Mouse (Mus musculus) right cerebral cortex, postnatal 4 days (tissue): ENCODE results near the gene Kcp.
A peak's percentile ranks its signal among the peaks of the same experiment; 100 is the strongest.

Source experiments
- DNase-seq: peaks from one replicate; pipeline ENCODE4 v3.0.0-alpha.2; 2022

The Kcp gene

DNA sequence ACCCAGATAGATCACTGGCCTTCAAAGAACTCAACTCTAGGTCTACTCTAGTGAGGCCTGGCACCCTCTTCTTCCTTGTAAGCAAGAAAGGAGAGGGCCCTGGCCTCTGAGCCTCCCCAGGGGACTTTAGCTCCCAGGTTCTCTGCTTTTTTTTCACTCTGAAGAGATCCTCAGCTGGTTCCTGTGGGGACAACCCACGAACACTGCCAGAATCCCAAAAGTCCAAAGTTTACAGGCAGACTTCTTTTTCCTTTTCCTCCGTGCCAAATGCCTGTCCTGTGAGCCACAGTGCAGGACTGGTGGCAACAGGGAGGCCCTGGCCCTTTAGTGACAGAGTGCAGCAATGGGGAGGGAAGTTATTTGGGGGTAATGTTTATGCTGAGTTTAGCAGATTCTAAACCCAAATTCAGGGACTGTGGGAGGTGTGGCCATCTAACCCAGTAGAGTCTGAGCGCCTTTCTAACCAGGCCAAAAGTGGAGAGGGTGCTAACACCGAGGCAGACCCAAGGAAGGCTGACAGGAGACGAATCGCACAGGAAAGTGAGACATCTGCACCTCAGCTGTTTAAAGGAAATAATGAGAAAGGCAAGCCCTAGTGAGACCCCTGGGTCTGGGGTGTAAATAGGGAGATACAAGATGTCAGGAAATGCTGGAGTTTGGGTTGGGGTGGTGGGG, 15.0 kb upstream of the Kcp start:
- no peak for DNase-seq

DNA sequence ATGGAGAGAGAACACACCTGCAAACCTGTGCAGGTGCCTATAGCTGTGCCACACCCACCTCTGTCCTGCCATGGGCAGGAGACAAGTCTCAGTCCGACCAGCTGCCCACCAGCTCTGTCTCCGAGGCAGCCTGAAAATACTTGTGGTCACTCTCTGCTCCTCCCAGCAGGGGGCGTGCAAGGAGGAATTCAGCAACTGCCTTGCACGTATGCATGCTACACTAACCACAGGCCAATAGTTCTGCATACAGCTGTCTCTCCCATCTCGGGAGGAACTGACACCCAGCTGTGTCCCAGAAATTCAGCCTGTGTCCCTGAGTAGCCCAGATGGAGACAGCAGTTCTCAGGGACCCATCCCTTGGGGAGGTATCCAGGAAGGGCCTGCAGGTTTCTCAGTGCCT, 9.4 kb upstream of the Kcp start:
- peak; percentile 47 for DNase-seq

DNA sequence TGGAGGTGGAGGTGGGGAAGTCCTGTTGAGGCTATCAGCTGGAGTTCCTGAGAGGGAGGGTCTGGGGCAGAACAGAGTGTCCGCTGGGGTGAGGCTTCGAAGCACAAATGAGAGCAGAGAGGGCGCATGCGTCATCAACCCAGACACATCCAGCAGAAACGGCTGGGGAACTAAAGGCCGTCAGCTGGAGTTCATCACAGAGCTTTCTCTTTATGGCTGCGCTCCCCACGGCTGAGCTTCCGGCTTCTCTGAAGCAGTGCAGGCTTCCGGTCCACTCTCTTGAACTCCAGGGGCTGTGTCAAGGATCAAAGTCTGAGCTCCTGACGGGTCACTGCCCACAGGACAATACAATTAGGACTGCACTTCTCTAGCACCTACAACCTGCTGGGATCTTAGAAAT, 5.5 kb upstream of the Kcp start:
- no peak for DNase-seq

DNA sequence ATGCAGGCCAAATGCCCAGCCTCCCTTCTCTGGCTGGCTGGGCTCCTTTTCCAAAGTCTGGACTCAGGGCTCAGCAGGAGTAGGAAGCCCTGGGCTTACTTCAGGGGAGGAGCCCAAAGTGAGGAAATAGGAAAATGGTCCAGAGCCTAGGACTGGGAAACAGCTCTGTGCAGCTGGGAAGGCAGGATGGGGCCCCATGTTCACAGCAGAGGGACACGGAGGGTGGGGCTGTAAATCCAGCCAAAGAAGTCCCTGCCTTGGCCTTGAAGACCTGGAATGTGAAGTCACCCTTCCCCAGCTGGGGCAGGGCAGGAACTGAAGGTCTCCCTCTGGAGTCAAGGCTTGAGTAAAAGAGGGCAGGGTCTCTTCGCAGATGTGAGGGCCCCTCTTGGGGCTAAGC, 1.3 kb upstream of the Kcp start:
- no peak for DNase-seq

DNA sequence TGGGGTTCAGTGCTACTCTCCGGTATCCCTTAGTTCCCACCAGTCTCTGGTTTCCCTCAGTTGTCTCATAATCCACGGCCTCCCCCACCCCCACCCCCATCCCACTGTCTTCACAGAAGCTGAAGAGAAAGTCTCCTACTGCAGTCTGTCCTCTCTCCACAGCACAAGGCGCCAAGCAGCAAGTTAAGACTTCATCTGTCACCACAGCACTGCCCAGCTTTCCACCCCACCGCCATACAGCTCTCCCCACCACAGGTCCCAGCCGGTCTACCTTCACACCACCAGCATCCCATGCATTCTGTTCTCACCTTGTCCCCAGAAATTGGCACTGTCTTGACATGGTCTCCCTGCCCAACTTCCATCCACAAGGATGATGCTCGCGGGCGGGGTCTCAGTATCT, 918 bp downstream of the Kcp start:
- DNase-seq: no peak

DNA sequence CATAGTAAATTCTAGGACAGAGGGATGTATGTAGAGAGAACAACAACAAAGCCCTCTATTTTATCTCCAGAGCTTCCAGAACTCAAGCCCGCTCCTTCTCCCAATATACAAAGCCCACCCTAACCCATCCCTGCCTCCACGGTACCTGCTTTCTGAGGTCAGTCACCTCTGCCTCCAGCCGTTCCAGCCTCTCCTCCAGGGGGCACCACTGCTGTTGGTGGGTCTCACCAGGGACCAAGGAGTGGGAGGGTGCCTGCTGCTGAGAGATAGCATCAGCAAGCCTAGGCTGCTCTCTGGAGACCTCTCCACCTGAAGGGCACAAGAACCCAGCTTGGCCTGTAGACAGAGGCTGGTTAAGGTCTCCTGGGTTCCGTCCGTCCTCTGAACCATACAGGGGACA, 2.3 kb downstream of the Kcp start:
- no peak for DNase-seq

DNA sequence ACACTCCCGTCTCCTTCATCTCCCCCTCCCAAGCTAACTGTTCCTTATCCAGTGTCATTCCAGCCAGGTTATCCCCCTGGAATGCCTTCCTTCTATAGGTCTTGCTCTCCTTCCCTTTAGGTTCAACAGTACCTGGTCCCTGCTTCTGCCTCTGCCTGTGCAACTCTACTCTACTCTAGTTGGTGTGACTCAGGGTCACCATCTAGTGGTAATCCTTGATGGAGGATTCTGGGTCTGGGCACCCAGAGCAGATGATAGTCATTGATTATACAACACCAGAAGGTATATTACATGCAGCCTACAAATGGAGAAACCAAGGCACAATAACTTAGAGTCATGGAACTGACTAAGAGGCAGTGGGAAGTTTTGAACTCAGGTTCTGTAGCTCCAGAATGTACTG, 6.2 kb downstream of the Kcp start:
- no peak for DNase-seq

DNA sequence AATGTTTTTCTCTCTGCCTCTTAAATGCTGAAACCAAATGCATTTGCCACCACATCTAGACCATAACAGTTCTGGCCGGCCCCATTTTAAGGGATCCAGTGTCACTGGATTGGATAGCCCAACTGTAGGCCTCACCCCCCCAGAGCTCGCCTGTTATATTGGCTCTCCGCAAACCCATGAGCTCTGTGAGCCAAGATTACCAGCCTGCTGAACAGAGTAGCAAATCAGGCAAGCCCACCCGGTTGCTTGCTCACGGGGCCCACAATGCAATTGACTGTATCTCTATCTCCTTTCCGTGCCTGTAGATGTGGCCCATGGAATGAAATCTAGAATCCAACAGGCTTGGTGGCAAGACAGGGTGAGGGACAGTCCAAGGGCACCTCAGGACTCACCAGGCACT, 6.9 kb downstream of the Kcp start:
- no peak for DNase-seq

DNA sequence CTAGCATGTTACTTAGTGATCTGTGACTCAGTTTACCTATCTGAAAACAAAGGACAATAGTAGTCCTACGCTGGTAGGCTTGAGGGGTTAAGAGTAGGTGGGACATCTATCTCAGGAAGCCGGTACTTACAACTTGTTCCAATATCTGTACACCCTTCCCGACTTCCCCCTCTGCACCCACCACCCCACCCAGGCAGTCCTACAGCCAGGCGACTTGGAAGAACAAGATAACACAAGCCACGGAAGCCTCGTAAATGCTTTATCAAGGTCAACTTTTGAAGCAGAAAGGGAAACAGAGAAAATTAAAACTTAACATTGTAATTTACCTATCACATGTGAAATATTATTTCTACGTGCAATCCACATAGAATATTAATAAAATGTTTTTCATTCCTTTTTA, 7.6 kb downstream of the Kcp start:
- no peak for DNase-seq

DNA sequence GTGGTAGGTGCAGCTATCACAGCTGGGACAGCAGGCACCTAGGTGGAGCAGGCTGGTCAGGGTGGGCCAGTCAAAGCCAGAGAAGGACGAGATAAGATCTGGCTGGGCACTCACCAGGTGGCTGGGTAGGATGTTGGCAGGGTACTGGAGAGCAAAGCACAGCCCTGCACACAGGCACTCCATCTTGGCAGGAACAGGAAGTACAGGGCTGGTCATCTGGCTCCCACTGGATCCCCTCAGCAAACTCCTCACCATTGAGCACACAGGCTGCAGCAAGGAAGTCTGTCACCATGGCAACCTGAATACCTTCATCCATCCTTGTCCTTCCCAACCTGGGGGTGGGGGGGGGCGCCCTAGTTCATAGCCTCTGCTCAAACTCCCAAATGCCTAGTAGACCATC, 10.0 kb downstream of the Kcp start:
- DNase-seq: no peak

DNA sequence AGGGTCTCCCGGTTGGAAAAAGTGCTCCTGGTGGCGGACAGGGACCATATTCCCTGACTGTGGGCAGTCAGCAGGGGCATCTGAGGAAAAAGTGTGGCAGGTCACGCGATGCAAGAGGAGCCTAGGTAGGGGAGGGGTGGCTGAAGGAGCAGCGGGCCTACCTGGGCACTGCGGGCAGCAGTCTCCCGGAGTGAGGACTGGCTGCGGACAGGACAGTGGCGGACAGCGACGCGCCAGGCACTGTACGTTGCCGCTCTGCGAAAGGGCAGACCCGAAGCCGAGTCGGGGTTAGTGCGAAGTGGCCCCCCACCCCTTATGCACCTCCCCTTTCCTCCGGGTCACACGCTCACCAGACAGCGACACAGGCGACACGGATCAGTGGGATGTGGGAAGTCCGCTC, 11.5 kb downstream of the Kcp start:
- DNase-seq: no peak

DNA sequence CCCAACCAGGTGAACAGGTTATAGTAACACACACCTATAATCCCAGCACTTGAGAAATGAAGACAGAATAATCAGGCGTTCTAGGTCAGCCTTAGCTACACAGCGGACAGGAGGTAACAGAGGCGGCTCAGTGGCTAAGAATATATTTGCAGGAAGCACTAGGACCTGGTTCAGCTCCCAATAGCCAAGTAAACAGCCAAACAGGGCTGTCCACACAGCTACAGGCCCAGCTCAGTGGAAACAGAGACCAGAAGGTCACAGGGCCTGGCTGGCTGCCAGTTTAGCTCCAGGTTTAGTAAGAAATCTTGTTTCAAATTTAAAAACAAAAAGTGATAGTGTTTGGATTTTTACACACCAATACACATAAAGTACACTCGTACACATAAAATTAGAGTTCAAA, 13.7 kb downstream of the Kcp start:
- DNase-seq: peak; percentile 17

DNA sequence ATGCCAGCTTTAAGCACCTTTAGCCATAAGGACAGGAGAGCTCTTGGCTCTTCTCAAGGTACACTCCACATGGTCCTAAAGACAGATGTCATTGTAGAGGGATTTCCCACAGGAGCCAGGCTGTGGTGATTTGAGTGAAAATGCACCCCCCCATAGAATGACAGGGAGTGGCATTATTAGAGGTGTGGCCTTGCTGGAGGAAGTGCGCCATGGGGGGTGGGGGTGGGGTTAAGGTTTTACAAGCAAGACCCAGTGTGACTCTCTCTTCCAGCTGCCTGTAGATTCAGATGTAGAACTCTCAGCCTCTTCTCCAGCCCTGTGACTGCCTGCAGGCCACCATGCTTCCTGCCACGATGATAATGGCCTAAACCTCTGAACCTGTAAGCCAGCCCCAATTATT, 21.8 kb downstream of the Kcp start:
- no peak for DNase-seq

DNA sequence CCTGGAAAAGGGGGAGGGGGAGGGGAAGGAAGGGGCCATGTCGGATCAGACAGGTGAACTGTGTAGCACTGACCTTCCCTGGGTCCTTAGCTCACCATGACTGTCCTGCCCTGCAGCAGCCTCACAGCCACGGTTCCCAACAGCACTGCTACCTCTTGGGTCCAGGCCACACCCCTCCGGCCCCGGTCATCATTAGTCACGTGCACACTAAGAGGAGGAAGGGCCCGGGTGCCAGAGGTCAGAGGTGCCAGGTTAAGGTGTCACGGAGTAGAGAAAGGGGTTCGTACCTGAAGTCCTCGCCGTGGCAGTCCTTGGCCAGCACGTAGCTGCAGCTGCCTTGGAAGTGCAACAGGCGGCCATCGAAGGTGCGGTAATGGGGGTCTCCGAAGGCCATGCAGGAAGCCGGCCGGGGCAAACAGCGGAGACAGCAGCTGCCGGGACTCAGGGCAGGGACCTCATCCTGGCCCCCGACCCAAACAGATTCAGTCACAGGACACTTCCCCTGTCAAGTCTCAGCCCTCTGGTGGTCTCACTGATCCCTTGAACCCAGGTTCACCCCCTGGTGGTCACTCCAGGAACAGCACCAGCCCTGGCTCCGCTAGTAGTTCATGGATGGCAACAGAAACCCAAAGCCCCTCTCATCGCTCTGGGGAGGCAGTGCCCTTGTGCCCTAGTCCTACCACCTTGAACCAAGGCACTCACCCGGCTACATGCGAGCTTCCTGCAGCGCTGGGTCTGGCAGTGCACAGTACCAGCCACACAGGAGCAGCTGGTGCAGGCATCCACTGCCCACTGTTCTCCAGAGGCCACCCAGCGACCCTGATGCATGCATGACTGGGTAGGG, 22.8 kb downstream of the Kcp start:
- peak; percentile 80 for DNase-seq

DNA sequence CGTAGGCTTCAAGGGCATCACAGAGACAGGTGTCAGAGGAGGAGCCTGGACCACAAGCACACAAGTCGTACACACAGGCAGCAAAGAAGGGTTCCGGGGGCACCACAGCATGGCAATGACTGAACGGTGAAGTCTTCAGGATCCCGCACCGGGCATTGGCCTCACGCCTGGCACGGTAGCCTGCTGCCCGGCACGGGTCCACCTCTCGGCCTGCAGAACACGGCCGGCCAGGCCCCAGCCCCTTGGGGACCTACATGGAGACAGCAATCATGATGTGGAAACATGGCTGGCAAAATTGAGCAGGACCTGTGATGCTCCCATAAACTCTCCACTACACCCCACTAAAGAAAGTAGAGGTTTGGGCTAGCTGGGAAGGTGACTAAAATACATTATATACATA, 25.1 kb downstream of the Kcp start:
- no peak for DNase-seq

DNA sequence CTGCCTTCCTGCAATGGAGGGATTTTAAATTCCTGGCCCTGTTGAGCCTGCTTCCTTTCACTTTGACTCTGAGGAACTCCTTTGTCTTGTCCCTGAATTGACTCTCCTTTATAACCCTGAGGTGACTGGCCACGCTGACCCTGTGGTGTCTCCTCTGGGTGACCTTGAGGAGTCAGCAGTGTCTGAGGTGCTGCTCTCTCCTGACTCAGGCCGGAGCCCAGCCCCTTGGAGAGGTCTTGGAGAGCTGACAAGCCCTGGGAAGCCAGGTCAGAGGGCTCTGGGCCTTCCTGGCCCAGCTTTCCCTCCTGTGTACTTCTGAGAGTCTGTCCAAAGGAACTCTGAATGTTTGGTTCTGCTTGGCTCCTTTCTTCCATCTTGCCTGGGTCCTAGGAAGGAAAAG, 33.0 kb downstream of the Kcp start:
- no peak for DNase-seq

DNA sequence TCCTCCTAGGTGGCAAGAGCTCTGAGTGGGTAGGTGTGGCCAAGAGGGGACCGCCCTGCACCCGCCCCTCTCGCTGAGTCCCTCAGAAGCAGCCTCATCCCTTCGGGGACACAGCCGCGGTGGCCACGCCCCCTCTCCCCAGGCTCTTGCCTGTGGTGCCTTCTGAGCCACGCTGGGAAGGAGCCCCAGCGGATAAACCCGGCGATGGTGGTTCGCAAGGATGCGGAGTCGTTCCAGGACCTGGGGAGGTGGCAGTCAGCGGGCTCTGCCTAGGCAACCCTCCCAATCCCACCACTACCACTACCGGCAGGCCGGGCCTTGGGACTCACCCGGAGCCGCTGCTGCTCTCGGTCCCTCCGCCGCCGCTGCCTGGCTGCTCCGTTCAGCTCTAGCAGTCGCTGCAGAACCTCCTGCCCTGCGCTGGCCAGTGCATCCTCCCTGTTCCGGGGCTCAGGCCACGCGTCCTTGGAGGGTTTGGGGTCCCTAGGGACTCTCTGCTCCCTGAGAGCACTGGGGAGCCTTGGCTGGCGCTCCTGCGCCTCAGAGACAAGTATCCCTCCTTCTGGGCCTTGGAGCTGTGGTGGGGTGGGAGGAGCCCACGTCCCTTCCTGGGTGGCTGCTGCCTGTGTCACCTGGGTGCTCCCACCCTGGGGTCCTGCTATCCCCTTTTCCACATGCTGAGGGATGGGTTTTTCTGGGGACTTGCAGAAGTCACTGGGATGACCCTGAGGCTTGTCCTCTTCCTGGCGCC, 33.6 kb downstream of the Kcp start:
- DNase-seq: peak; percentile 73

DNA sequence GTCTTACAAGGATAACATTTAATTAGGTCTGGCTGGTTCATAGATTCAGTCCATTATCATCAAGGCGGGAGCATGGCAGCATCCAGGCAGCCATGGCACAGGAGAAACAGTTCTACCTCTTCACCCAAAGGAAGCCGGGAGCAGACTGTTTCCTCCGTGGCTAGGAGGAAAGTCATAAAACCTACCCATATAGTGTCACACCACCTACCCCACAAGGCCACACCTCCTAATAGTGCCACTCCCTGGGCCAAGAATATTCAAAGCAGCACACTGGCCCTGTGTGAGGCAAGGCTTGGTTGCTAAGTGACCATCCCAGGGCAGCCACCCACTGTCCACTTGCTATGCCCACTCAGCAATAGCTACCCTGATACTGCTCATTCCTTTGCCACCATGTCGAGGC, 36.6 kb downstream of the Kcp start, which contains the start of gene Atp6v1fnb:
Gene Atp6v1fnb, plus strand, starts transcription at position 301 of the 400 bp plus-strand sequence.
- DNase-seq: no peak

DNA sequence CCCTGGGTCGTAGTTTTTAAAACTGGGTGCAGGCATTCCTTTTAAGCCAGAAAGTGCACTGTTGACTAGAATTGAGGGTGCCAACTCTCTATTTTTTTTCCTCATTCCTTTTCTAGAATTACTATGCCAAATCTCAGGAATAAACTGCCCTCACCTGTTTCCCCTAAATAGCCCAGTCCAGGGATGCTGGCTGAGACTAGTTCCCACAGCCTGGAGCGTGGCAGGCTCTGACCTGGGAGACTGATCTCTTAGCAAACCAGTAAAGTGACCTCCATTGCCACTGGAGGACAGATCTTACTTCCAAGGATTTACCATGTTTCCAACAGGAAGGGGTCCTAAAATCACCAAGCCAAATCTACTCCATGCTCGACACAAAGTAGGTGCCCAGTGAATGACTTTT, 38.9 kb downstream of the Kcp start:
- no peak for DNase-seq

DNA sequence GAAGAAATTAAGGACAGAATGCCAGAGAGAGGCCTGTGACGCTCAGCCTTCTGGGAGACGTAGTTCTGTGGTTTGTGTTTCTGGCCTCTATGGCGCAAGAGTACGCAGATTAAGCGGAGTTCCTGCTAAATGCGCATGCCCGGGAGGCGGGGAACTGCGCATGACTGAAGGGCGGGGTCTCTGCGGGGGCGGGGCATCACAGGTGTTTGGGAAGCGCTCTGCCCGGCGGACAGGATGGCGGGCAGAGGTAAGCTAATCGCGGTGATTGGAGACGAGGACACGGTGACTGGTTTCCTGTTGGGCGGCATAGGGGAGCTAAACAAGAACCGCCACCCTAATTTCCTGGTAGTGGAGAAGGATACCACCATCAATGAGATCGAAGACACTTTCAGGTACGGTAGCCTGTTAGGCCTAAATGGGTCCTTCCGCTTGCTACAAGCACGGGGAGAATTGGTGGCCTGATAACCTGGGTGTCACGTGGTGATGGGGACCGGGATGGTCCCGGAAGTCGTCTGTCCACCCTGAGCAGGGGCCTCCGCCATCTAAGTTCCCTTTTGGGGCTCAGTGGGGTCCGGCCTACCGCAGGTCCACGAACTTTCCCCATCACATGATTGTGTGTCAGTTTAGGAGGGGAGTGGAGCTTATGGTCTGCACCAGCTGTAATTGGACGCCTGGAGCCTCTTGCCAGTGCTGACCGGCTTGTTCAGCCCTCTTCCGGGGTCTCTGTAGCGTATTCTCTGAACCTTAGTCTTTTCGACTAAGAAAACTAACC, 40.0 kb downstream of the Kcp start, which contains the start of gene Atp6v1f:
Gene Atp6v1f, plus strand, starts transcription at position 136 of the 772 bp plus-strand sequence.
- peak; percentile 93 for DNase-seq

DNA sequence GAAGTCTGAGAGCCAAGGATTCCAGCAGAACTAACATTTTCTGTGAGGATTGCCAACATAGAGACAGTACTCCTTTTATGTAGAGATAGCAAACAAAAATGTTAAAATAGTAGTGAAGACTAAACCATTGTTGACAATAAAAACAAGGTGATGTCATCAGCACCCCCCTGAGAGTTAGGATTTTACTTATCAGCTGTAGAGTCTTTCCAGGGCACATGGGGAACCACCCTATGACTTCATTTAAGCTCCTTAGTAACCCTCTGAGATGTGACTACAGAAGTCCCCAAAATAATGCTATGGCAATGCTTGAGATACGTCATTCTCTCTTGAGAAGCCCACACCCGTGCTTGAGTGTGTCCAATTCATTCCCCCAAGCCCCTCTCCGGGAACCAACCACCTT, 44.4 kb downstream of the Kcp start:
- no peak for DNase-seq

DNA sequence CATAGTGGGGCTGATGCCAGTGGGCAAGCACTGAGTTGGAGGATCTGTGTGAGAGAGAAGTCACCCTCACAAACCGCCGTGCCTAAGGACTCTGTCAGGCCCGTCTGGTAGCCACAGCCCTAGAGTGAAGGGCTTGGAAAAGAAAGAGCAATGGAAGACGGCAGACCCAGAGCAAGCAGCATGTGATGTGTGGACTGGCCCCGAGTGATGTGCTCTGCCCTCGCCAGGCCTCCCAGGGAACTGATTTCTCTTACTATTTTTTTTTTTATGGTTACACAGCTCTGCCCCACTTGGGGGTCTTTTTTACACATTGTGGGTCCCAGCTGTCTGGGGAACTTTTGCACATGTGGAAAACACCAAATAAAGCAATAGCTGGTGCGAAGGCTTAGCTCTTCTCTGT, 46.2 kb downstream of the Kcp start:
- no peak for DNase-seq

DNA sequence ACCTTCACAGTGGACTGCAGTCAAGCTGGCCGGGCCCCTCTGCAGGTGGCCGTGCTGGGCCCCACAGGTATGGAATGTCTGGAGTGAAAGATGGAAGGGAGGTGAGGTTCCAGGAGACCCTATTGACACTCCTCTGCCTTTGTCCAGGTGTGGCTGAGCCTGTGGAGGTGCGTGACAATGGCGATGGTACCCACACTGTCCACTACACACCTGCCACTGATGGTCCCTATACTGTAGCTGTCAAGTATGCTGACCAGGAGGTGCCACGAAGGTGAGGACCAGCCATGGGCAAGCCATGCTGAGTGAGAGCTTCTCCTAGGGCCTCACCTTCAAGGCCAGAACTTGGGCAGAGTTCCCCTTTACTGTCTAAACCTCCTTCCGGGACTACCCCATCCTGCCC, 57.1 kb downstream of the Kcp start:
- DNase-seq: no peak
